Mouse (Mus musculus) erythroblast, adult 5-6 weeks (primary cell): ENCODE results near the gene Slc26a9. TPM values are rescaled to one million over a fixed set of nuclear protein-coding genes. Genes with fewer than 3 reads are reported as not detected.
"Not testable (repeated sequence)": the region's sequence is repeated elsewhere in the genome, so short reads cannot be mapped to it uniquely, and the experiment has no call there.

Source experiments
- ATAC-seq: replicated peaks from 2 replicates; pipeline ENCODE4 v1.8.0; 2016; ENCODE audit warnings: moderate number of reproducible peaks, mild to moderate bottlenecking, moderate TSS enrichment, inconsistent platforms; ENCODE audit not compliant: poor library complexity, low FRiP score, severe bottlenecking
- total RNA-seq, 2 experiments: library from RNA; stranded (forward) in 1 of 2; stranded (reverse) in 1 of 2; fragments of 150-400 nt in 1 of 2; fragments of 200-764, 138-1000 nt in 1 of 2; gene quantifications; 2 replicates each; pipeline versions ENCODE4 v1.2.3 to v1.2.4; 2015 to 2017; ENCODE audit warnings: low replicate concordance in 2 of 2

Gene Slc26a9
- total RNA-seq, 2 experiments from 2014 or later = not detected

DNA sequence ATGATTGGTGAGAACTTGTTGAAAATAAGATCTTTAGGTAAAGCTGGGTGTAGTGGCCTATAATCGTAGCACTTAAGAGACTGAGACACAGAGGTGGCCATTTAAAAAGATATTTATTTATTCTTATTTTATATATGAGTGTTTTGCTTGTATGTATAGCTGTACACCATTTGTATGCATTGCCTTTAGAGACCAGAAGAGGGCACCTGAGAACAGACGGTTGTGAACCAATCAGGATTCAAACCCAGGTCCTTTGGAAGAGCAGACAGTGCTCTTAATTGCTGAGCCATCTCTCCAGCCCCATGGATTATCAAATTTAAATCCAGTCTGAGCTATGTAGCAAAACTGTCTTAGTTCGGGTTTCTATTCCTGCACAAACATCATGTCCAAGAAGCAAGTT, 70.4 kb downstream of the Slc26a9 start:
- no peak for ATAC-seq

DNA sequence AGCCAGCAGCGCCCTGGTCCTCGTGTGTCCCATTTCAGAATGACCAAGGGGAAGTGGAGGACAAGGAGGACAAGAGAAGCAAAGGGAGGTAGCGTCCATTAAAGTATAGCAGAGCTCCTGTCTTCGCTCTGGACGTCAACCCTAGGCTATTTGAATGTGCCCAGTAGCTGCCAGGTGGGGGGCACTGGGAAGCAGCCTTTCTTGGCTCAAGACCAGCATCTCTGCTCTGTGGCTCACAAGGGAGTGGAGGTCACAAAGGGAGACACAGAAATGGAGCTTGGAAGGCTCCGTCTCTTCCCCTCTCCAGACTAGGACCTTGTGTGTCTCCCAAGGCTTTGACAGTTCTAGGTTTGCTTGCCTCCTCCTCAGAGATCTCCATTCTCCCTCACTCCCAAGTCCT, 73.1 kb downstream of the Slc26a9 start:
- ATAC-seq = no peak

DNA sequence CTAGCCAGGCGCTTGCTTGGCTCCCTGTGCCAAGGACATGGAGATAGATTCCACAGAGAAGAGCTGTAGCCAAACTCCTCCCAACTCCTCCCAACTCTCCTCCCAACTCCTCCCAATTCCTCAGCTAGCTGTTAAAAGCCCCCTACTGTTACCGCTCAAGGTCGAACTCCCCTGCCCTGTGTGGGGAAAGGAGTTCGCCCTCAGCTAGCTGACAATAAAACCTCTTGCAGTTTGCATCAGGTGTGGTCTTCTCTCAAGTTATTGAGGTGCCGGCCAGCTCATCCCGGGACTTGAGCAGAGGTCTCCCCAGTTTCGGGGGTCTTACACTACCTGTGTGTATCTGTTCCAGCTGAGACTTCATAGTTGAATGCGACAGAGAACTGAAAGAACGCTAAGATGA, 76.5 kb downstream of the Slc26a9 start:
- ATAC-seq = not testable (repeated sequence)

DNA sequence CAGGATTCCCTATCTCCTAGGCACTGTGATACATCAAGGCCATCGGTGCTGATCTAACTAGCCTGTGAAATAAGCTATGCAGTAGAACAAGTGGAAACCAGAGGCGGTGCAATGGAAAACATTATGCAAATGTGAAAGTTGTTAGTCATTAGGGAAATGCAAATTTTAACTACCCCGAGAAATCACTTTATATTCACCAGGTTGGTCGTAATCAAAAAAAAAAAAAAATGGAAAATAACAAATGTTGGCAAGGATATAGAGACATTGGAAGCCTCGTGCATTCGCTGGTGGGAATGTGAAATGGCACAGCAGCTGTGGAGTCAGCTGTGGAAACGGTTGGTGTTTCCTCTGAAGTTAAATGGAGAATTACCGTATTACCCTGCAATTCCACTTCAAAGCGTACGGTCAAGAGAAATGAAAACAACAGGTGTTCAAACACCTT, 77.1 kb downstream of the Slc26a9 start:
- ATAC-seq = no peak

Other genes starting within 250 kb of the Slc26a9 start
- gene Srgap2, start 216.7 kb upstream of the Slc26a9 start, total RNA-seq (2015; ENCODE audit: low replicate concordance) = 16.7 and 20.7 TPM in 2 replicates
- gene Srgap2, start 216.7 kb upstream of the Slc26a9 start, total RNA-seq (2017; ENCODE audit: low replicate concordance) = 9.9 and 16.5 TPM in 2 replicates
- 3.1 TPM in 1 of 2 replicates, not detected in the other for gene Fam72a, start 216.1 kb upstream of the Slc26a9 start, total RNA-seq (2015; ENCODE audit: low replicate concordance)
- 0.43 TPM in 1 of 2 replicates, not detected in the other for gene Fam72a, start 216.1 kb upstream of the Slc26a9 start, total RNA-seq (2017; ENCODE audit: low replicate concordance)
- not detected in 2 replicates for gene Avpr1b, start 144.8 kb upstream of the Slc26a9 start, total RNA-seq (2015; ENCODE audit: low replicate concordance)
- not detected in 2 replicates for gene Avpr1b, start 144.8 kb upstream of the Slc26a9 start, total RNA-seq (2017; ENCODE audit: low replicate concordance)
- 1,800 and 1,836 TPM in 2 replicates for gene Ctse, start 105.7 kb upstream of the Slc26a9 start, total RNA-seq (2015; ENCODE audit: low replicate concordance)
- 1,272 and 1,472 TPM in 2 replicates for gene Ctse, start 105.7 kb upstream of the Slc26a9 start, total RNA-seq (2017; ENCODE audit: low replicate concordance)
- gene Rab7b, start 55.3 kb upstream of the Slc26a9 start, total RNA-seq (2015; ENCODE audit: low replicate concordance) = 0.58 and 1.0 TPM in 2 replicates
- gene Rab7b, start 55.3 kb upstream of the Slc26a9 start, total RNA-seq (2017; ENCODE audit: low replicate concordance) = 2.6 and 7.2 TPM in 2 replicates
- gene Pm20d1, start 53.4 kb downstream of the Slc26a9 start, total RNA-seq (2015; ENCODE audit: low replicate concordance) = not detected in 2 replicates
- gene Pm20d1, start 53.4 kb downstream of the Slc26a9 start, total RNA-seq (2017; ENCODE audit: low replicate concordance) = not detected in 2 replicates
- 0.96 and 1.3 TPM in 2 replicates for gene Slc41a1, start 83.5 kb downstream of the Slc26a9 start, total RNA-seq (2015; ENCODE audit: low replicate concordance)
- gene Slc41a1, start 83.5 kb downstream of the Slc26a9 start, total RNA-seq (2017; ENCODE audit: low replicate concordance) = 0.56 TPM in 1 of 2 replicates, not detected in the other
- gene Rab29, start 123.2 kb downstream of the Slc26a9 start, total RNA-seq (2015; ENCODE audit: low replicate concordance) = 9.0 and 11.3 TPM in 2 replicates
- gene Rab29, start 123.2 kb downstream of the Slc26a9 start, total RNA-seq (2017; ENCODE audit: low replicate concordance) = 5.2 and 14.2 TPM in 2 replicates
- 35.0 and 47.6 TPM in 2 replicates for gene Nucks1, start 166.5 kb downstream of the Slc26a9 start, total RNA-seq (2015; ENCODE audit: low replicate concordance)
- 77.1 and 83.3 TPM in 2 replicates for gene Nucks1, start 166.5 kb downstream of the Slc26a9 start, total RNA-seq (2017; ENCODE audit: low replicate concordance)
- gene Slc45a3, start 218.9 kb downstream of the Slc26a9 start, total RNA-seq (2015; ENCODE audit: low replicate concordance) = not detected in 2 replicates
- gene Slc45a3, start 218.9 kb downstream of the Slc26a9 start, total RNA-seq (2017; ENCODE audit: low replicate concordance) = 0.56 and 1.3 TPM in 2 replicates